Mouse (Mus musculus): Measurements from ENCODE around the gene B3gat3. TPM values are rescaled to one million over a fixed set of nuclear protein-coding genes. Genes with fewer than 3 reads are reported as not detected.

Gene B3gat3
- polyA plus RNA-seq, 1 experiment from 2014 or later, result 45.8 TPM

Other genes starting within 250 kb of the B3gat3 start
- gene Slc3a2, start 197.0 kb upstream of the B3gat3 start, polyA plus RNA-seq (2017; shearing (Covaris generic)), result 546 TPM
- gene Wdr74, start 184.5 kb upstream of the B3gat3 start, polyA plus RNA-seq (2017; shearing (Covaris generic)), result 91.5 TPM
- 3.0 TPM for gene 1700092M07Rik, start 179.7 kb upstream of the B3gat3 start, polyA plus RNA-seq (2017; shearing (Covaris generic))
- gene Stx5a, start 179.0 kb upstream of the B3gat3 start, polyA plus RNA-seq (2017; shearing (Covaris generic)), result 246 TPM
- 362 TPM for gene Nxf1, start 163.3 kb upstream of the B3gat3 start, polyA plus RNA-seq (2017; shearing (Covaris generic))
- gene Tmem223, start 149.4 kb upstream of the B3gat3 start, polyA plus RNA-seq (2017; shearing (Covaris generic)), result 32.4 TPM
- 143 TPM for gene Tmem179b, start 145.9 kb upstream of the B3gat3 start, polyA plus RNA-seq (2017; shearing (Covaris generic))
- gene Taf6l, start 134.0 kb upstream of the B3gat3 start, polyA plus RNA-seq (2017; shearing (Covaris generic)), result 9.7 TPM
- 74.4 TPM for gene Polr2g, start 121.8 kb upstream of the B3gat3 start, polyA plus RNA-seq (2017; shearing (Covaris generic))
- gene Zbtb3, start 117.8 kb upstream of the B3gat3 start, polyA plus RNA-seq (2017; shearing (Covaris generic)), result 1.4 TPM
- gene Ttc9c, start 101.0 kb upstream of the B3gat3 start, polyA plus RNA-seq (2017; shearing (Covaris generic)), result 23.9 TPM
- gene Hnrnpul2, start 100.4 kb upstream of the B3gat3 start, polyA plus RNA-seq (2017; shearing (Covaris generic)), result 14.0 TPM
- gene AC129217.1, start 90.6 kb upstream of the B3gat3 start, polyA plus RNA-seq (2017; shearing (Covaris generic)), result not detected
- gene Bscl2, start 82.9 kb upstream of the B3gat3 start, polyA plus RNA-seq (2017; shearing (Covaris generic)), result 70.9 TPM
- not detected for gene Gng3, start 81.2 kb upstream of the B3gat3 start, polyA plus RNA-seq (2017; shearing (Covaris generic))
- not detected for gene Lrrn4cl, start 69.6 kb upstream of the B3gat3 start, polyA plus RNA-seq (2017; shearing (Covaris generic))
- gene Ubxn1, start 48.9 kb upstream of the B3gat3 start, polyA plus RNA-seq (2017; shearing (Covaris generic)), result 131 TPM
- gene Uqcc3, start 39.5 kb upstream of the B3gat3 start, polyA plus RNA-seq (2017; shearing (Covaris generic)), result 24.6 TPM
- 37.0 TPM for gene Lbhd1, start 36.6 kb upstream of the B3gat3 start, polyA plus RNA-seq (2017; shearing (Covaris generic))
- not detected for gene Gm49403, start 36.4 kb upstream of the B3gat3 start, polyA plus RNA-seq (2017; shearing (Covaris generic))
- 26.9 TPM for gene 1810009A15Rik, start 31.5 kb upstream of the B3gat3 start, polyA plus RNA-seq (2017; shearing (Covaris generic))
- gene Gm49416, start 31.4 kb upstream of the B3gat3 start, polyA plus RNA-seq (2017; shearing (Covaris generic)), result not detected
- gene Ints5, start 27.4 kb upstream of the B3gat3 start, polyA plus RNA-seq (2017; shearing (Covaris generic)), result 29.7 TPM
- gene Ganab, start 22.3 kb upstream of the B3gat3 start, polyA plus RNA-seq (2017; shearing (Covaris generic)), result 91.7 TPM
- gene Rom1, start 9.0 kb downstream of the B3gat3 start, polyA plus RNA-seq (2017; shearing (Covaris generic)), result 3.3 TPM
- 67.4 TPM for gene Eml3, start 9.2 kb downstream of the B3gat3 start, polyA plus RNA-seq (2017; shearing (Covaris generic))
- gene Mta2, start 21.5 kb downstream of the B3gat3 start, polyA plus RNA-seq (2017; shearing (Covaris generic)), result 219 TPM
- 49.1 TPM for gene Tut1, start 33.5 kb downstream of the B3gat3 start, polyA plus RNA-seq (2017; shearing (Covaris generic))
- gene Eef1g, start 46.7 kb downstream of the B3gat3 start, polyA plus RNA-seq (2017; shearing (Covaris generic)), result 292 TPM
- 147 TPM for gene Ahnak, start 68.9 kb downstream of the B3gat3 start, polyA plus RNA-seq (2017; shearing (Covaris generic))
- not detected for gene Scgb1a1, start 167.6 kb downstream of the B3gat3 start, polyA plus RNA-seq (2017; shearing (Covaris generic))
- 21.0 TPM for gene Asrgl1, start 215.3 kb downstream of the B3gat3 start, polyA plus RNA-seq (2017; shearing (Covaris generic))